Mouse (Mus musculus): ENCODE measurements around the gene Lce1g. TPM values are rescaled to one million over a fixed set of nuclear protein-coding genes. Genes with fewer than 3 reads are reported as not detected.

The Lce1g gene
- polyA plus RNA-seq (2012; rRNA removed): not detected in 2 replicates

DNA sequence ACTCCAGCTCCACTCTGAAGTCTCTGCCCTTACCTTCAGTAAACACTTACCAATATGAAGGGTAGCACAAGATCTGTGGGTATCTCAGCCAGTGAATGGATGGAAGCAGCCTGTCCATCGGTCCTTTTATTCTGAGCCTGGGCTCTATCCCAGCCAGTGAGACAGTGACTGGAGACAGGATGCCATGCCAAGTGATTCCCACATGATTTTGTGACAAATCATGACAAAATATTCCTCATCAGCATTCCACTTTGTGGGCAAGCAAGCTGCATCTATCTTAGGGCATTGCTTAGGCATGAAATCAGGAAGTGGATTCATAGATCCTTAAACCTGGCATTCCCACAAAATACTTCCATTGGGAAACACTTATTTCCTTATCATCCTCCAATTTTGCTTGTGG is at the start of gene Lce1g:
Lce1g (minus strand) TSS at position 101 of the 400 bp plus-strand sequence.
- Histone ChIP-seq H3K4me3 (ENCODE audit: extremely low read depth, insufficient read depth, insufficient read length) (no peak within 1 kb of the TSS), H3K27me3 (ENCODE audit: control insufficient read depth, insufficient read depth, low read length) (no peaks in the 10 kb centered on the region), H3K27ac (ENCODE audit: insufficient read depth, low read length) (no peak within 1 kb of the TSS), H3K4me1 (ENCODE audit: control insufficient read depth, insufficient read depth, insufficient read length) (no peaks in the 10 kb centered on the region), H3K36me3 (ENCODE audit: control insufficient read depth, insufficient read depth, low read length) (no peaks in the 10 kb centered on the region)
- 97% methylated on average over 1 of the region's 1 CpGs for WGBS
- no peak for DNase-seq (ENCODE audit: low read depth in 1 of 2, low spot score in 2 of 2)
- TF ChIP-seq CTCF (IDR thresholded peaks at IDR 0.05; ENCODE audit: extremely low read depth, insufficient read depth, insufficient read length, insufficient replicate concordance): no peak
- TF ChIP-seq POLR2A (IDR thresholded peaks at IDR 0.05; ENCODE audit: low read depth, low read length): no peak

DNA sequence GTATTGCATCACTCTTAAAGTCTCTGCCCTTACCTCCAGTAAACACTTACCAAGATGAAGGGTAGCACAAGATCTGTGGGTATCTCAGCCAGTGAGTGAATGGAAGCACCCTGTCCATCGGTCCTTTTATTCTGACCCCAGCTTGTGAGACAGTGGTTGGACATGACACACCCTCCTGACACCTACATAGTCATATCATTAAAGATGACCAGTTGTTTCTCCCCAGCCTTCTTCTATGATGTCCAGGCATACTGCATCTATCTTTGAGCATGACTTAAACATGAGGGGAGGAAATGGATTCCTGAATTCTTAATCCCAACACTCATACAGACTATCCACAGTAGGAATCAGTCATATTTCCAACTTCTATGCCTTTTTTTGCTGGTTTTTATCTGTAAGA is 38.3 kb upstream of the Lce1g start, which contains the start of gene Lce1j:
Lce1j (minus strand) TSS at position 101 of the 400 bp plus-strand sequence.
- no peaks in the 10 kb centered on the region for H3K36me3 ChIP-seq (ENCODE audit: control insufficient read depth, insufficient read depth, low read length)
- H3K4me1 ChIP-seq (ENCODE audit: control insufficient read depth, insufficient read depth, insufficient read length): no peaks in the 10 kb centered on the region
- no peak within 1 kb of the TSS for H3K4me3 ChIP-seq (ENCODE audit: extremely low read depth, insufficient read depth, insufficient read length)
- H3K27ac ChIP-seq (ENCODE audit: insufficient read depth, low read length): no peak within 1 kb of the TSS
- no peak for TF ChIP-seq CTCF (IDR thresholded peaks at IDR 0.05; ENCODE audit: extremely low read depth, insufficient read depth, insufficient read length, insufficient replicate concordance)
- TF ChIP-seq POLR2A (IDR thresholded peaks at IDR 0.05; ENCODE audit: low read depth, low read length): no peak
- WGBS: 82% methylated on average over 1 of the region's 1 CpGs
- H3K27me3 ChIP-seq (ENCODE audit: control insufficient read depth, insufficient read depth, low read length): no peaks in the 10 kb centered on the region
- no peak for DNase-seq (ENCODE audit: low read depth in 1 of 2, low spot score in 2 of 2)

DNA sequence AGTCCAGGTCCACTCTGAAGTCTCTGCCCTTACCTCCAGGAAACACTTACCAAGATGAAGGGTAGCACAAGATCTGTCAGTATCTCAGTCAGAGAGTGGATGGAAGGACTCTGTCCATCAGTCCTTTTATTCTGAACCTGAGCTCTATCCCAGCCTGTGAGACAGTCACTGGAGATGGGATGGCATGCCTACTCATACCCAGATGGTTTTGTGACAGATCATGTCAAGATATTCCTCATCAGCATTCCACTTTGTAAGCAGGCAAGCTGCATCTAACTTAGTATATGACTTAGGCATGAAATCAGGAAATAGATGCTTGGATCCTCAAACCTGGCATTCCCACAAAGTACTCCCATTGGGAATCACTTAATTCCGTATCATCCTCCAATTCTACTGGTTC is 26.7 kb upstream of the Lce1g start, which contains the start of gene Lce1i:
Lce1i (minus strand) TSS at position 101 of the 400 bp plus-strand sequence.
- TF ChIP-seq POLR2A (IDR thresholded peaks at IDR 0.05; ENCODE audit: low read depth, low read length) (no peak), CTCF (IDR thresholded peaks at IDR 0.05; ENCODE audit: extremely low read depth, insufficient read depth, insufficient read length, insufficient replicate concordance) (no peak)
- no peaks in the 10 kb centered on the region for H3K27me3 ChIP-seq (ENCODE audit: control insufficient read depth, insufficient read depth, low read length)
- H3K36me3 ChIP-seq (ENCODE audit: control insufficient read depth, insufficient read depth, low read length): no peaks in the 10 kb centered on the region
- no peak for DNase-seq (ENCODE audit: low read depth in 1 of 2, low spot score in 2 of 2)
- no peak within 1 kb of the TSS for H3K27ac ChIP-seq (ENCODE audit: insufficient read depth, low read length)
- 63% methylated on average over 1 of the region's 1 CpGs for WGBS
- no peak within 1 kb of the TSS for H3K4me3 ChIP-seq (ENCODE audit: extremely low read depth, insufficient read depth, insufficient read length)
- H3K4me1 ChIP-seq (ENCODE audit: control insufficient read depth, insufficient read depth, insufficient read length): no peaks in the 10 kb centered on the region

DNA sequence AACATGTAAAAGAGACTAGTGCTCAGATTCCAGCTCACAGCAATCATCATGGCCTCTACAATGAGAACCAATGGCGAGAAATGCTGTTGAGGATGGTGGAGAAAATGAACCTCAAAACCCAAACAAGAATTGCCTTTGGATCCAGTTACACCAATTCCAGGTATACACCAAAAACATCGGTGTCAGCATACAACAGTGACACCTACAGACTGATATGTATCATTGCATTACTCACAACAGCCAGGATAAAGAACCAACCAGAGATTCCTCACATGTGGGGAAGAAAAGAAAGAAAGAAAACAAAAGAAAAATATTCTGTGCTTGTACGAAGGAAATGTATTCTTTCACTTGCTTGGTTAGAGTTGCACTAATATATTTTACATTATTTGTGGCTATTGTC is 19.4 kb upstream of the Lce1g start:
- H3K36me3 ChIP-seq (ENCODE audit: control insufficient read depth, insufficient read depth, low read length): no peaks in the 10 kb centered on the region
- 24% methylated on average over 3 of the region's 3 CpGs for WGBS
- no peak overlapping the region for H3K27ac ChIP-seq (ENCODE audit: insufficient read depth, low read length)
- TF ChIP-seq POLR2A (IDR thresholded peaks at IDR 0.05; ENCODE audit: low read depth, low read length) (no peak), CTCF (IDR thresholded peaks at IDR 0.05; ENCODE audit: extremely low read depth, insufficient read depth, insufficient read length, insufficient replicate concordance) (no peak)
- H3K4me3 ChIP-seq (ENCODE audit: extremely low read depth, insufficient read depth, insufficient read length): no peak overlapping the region
- no peak for DNase-seq (ENCODE audit: low read depth in 1 of 2, low spot score in 2 of 2)
- H3K27me3 ChIP-seq (ENCODE audit: control insufficient read depth, insufficient read depth, low read length): no peaks in the 10 kb centered on the region
- no peaks in the 10 kb centered on the region for H3K4me1 ChIP-seq (ENCODE audit: control insufficient read depth, insufficient read depth, insufficient read length)

DNA sequence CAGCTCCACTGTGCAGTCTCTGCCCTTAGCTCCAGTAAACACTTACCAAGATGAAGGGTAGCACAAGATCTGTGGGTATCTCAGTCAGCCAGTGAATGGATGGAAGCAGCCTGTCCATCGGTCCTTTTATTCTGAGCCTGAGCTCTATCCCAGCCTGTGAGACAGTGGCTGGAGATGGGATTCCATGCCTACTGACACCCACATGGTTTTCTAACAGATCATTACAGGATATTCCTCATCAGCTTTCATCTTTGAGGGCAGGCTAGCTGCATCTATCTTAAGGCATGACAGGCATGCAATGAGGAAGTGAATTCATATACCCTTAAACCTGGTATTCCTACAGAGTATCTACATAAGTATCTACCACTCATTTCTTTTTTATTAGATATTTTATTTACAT is 12.8 kb upstream of the Lce1g start, which contains the start of gene Lce1h:
Lce1h (minus strand) TSS at position 101 of the 400 bp plus-strand sequence.
- Histone ChIP-seq H3K27me3 (ENCODE audit: control insufficient read depth, insufficient read depth, low read length) (no peaks in the 10 kb centered on the region), H3K4me3 (ENCODE audit: extremely low read depth, insufficient read depth, insufficient read length) (no peak within 1 kb of the TSS), H3K4me1 (ENCODE audit: control insufficient read depth, insufficient read depth, insufficient read length) (no peaks in the 10 kb centered on the region), H3K36me3 (ENCODE audit: control insufficient read depth, insufficient read depth, low read length) (no peaks in the 10 kb centered on the region), H3K27ac (ENCODE audit: insufficient read depth, low read length) (no peak within 1 kb of the TSS)
- WGBS: 89% methylated on average over 1 of the region's 1 CpGs
- DNase-seq (ENCODE audit: low read depth in 1 of 2, low spot score in 2 of 2): no peak
- no peak for TF ChIP-seq POLR2A (IDR thresholded peaks at IDR 0.05; ENCODE audit: low read depth, low read length)
- TF ChIP-seq CTCF (IDR thresholded peaks at IDR 0.05; ENCODE audit: extremely low read depth, insufficient read depth, insufficient read length, insufficient replicate concordance): no peak

DNA sequence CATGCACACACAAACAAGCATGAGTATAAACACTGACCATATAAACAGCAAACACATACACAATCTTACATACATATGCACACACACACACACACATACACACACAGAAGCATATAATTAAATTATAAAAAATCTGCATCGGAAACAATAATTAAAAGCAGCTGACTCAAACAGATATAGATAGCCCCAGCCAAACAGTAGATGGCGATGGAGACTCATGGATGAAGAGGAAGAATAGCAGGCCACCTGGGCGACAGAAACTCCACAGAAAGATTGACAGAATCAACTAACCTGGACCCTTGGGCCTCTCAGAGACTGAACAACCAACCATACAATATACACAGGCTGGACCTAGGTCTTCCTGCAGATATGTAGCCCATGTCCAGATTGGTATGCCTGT is 1.1 kb upstream of the Lce1g start:
- H3K36me3 ChIP-seq (ENCODE audit: control insufficient read depth, insufficient read depth, low read length): no peaks in the 10 kb centered on the region
- no peaks in the 10 kb centered on the region for H3K27me3 ChIP-seq (ENCODE audit: control insufficient read depth, insufficient read depth, low read length)
- TF ChIP-seq POLR2A (IDR thresholded peaks at IDR 0.05; ENCODE audit: low read depth, low read length) (no peak), CTCF (IDR thresholded peaks at IDR 0.05; ENCODE audit: extremely low read depth, insufficient read depth, insufficient read length, insufficient replicate concordance) (no peak)
- H3K27ac ChIP-seq (ENCODE audit: insufficient read depth, low read length): no peak overlapping the region
- WGBS: 41% methylated on average over 3 of the region's 3 CpGs
- no peak overlapping the region for H3K4me3 ChIP-seq (ENCODE audit: extremely low read depth, insufficient read depth, insufficient read length)
- DNase-seq (ENCODE audit: low read depth in 1 of 2, low spot score in 2 of 2): no peak
- no peaks in the 10 kb centered on the region for H3K4me1 ChIP-seq (ENCODE audit: control insufficient read depth, insufficient read depth, insufficient read length)

DNA sequence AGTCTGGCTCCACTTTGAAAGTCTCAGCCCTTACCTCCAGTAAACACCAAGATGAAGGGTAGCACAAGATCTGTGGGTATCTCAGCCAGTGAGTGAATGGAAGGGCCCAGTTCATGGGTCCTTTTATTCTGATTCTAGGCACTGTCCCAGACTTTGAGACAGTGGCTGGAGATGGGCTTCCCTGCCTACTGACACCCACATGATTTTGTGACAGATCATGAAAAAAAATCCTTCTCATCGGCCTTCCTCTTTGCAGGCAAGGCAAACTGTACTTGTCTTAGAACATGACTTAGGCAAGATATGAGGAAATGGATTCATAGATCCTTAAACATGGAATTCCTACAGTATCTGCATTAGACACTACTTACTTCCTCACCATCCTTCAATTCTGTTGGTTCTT is 13.1 kb downstream of the Lce1g start, which contains the start of gene Gm38119:
Gm38119 (minus strand) TSS at position 101 of the 400 bp plus-strand sequence.
- Histone ChIP-seq H3K27ac (ENCODE audit: insufficient read depth, low read length) (no peak within 1 kb of the TSS), H3K36me3 (ENCODE audit: control insufficient read depth, insufficient read depth, low read length) (no peaks in the 10 kb centered on the region), H3K4me3 (ENCODE audit: extremely low read depth, insufficient read depth, insufficient read length) (no peak within 1 kb of the TSS), H3K4me1 (ENCODE audit: control insufficient read depth, insufficient read depth, insufficient read length) (no peaks in the 10 kb centered on the region), H3K27me3 (ENCODE audit: control insufficient read depth, insufficient read depth, low read length) (no peaks in the 10 kb centered on the region)
- 70% methylated on average over 1 of the region's 1 CpGs for WGBS
- DNase-seq (ENCODE audit: low read depth in 1 of 2, low spot score in 2 of 2): no peak
- TF ChIP-seq POLR2A (IDR thresholded peaks at IDR 0.05; ENCODE audit: low read depth, low read length): no peak
- no peak for TF ChIP-seq CTCF (IDR thresholded peaks at IDR 0.05; ENCODE audit: extremely low read depth, insufficient read depth, insufficient read length, insufficient replicate concordance)

Data from spleen, adult 2 months (tissue).